Mouse (Mus musculus): ENCODE data around the gene Slc25a39.

GRCm38 (mm10) chr11:102401898-102402500 lies 5.7 kb downstream of the Slc25a39 start:
- TF ChIP-seq CTCF (IDR thresholded peaks at IDR 0.05; ENCODE audit: borderline replicate concordance, extremely low read depth, insufficient read depth, insufficient read length) (no peak), POLR2A (IDR thresholded peaks at IDR 0.05; ENCODE audit: borderline replicate concordance, extremely low read depth, insufficient read depth, insufficient read length, poor library complexity, severe bottlenecking) (no peak)
